Mouse (Mus musculus) heart, adult 2 months (tissue): Measurements from ENCODE around the gene Fyb.

Experiments
- CTCF ChIP-seq: fragments of 200-600 bp; IDR thresholded peaks from 2 replicates; pipeline ENCODE4 v1.8.1; 2022; ENCODE audit warnings: antibody characterized with exemption, mild to moderate bottlenecking, moderate library complexity
- POLR2A ChIP-seq: fragments of 200-500 bp; IDR thresholded peaks from 2 replicates; pipeline ENCODE4 v1.6.1; 2011; ENCODE audit warnings: mild to moderate bottlenecking, low read depth, low read length, control low read depth; ENCODE audit not compliant: insufficient read depth

- no peak for TF ChIP-seq POLR2A
- no peak for TF ChIP-seq CTCF
Measured at GRCm38 (mm10) chr15:6602003-6602402, 79.3 kb downstream of the Fyb start.
